Mouse (Mus musculus): ENCODE results near the gene Bank1. TPM values are rescaled to one million over a fixed set of nuclear protein-coding genes. Genes with fewer than 3 reads are reported as not detected.
"Not testable (repeated sequence)": the region's sequence is repeated elsewhere in the genome, so short reads cannot be mapped to it uniquely, and the experiment has no call there.

Bank1 gene
- polyA plus RNA-seq, 1 experiment, result 0.37 TPM

DNA sequence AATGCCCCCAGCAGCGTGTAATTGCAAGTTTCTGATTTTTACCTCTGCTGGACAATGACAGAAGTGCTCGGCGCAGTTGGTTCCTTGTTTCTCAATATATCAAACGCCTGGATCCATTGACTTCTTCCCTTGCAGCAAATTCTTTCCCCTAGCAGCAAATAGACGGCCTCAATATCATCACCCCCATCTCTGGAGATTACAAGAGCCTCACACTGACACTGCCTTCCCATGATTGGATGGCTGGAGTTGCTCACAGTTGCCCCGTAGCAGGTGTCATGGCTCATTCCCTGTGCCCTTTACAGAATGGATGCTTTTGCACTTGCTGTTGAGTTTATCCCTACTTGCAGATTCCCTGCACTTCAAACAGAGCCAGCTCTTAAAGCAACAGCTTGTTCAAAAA lies 3.3 kb upstream of the Bank1 start:
- no peaks in the 10 kb centered on the region for H3K36me3 ChIP-seq (replicated peaks; ENCODE audit: low read length)
- H3K4me3 ChIP-seq (replicated peaks), result no peak overlapping the region
- H3K9me3 ChIP-seq, result no peaks in the 10 kb centered on the region
- TF ChIP-seq GATA1 (IDR thresholded peaks at IDR 0.05; ENCODE audit: borderline replicate concordance, low read length) (no peak), FLI1 (IDR thresholded peaks at IDR 0.05; ENCODE audit: low read length) (no peak)
- H3K4me1 ChIP-seq, result peaks cover 12% of the 10 kb centered on the region
- no peaks in the 10 kb centered on the region for H3K27me3 ChIP-seq (replicated peaks)

DNA sequence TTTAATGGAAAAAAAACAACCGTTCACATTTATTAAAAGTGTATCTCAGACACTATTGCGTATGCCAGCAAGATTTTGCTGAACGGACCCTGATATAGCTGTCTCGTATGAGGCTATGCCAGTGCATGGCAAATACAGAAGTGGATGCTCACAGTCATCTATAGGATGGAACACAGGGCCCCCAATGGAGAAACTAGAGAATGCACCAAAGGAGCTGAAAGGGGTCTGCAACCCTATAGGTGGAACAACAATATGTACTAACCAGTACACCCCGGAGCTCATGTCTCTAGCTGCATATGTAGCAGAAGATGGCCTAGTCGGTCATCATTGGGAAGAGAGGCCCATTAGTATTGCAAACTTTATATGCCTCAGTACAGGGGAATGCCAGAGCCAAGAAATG lies 1.1 kb downstream of the Bank1 start:
- H3K9me3 ChIP-seq; H3K4me3 ChIP-seq (replicated peaks); H3K27me3 ChIP-seq (replicated peaks); H3K36me3 ChIP-seq (replicated peaks; ENCODE audit: low read length): not testable (repeated sequence)
- H3K4me1 ChIP-seq, result peaks cover 35% of the 10 kb centered on the region

DNA sequence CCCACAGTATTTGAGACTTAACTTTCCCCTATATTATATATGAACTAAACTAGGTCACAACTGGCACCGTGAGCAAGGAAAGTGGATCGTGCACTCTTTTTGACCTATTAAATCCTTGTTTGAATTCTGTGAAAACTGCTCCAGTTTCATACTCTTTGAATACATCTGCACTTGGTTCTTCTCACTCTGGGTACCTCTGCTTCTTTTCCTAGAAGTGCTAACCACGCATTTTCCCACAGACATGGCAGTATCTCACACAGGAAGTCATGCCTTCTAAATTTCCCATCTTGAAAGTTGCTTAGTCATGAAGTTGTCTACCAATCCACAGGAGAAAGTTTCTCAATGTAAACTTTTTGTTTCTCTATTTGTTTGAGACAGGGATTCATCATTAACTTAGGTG lies 3.9 kb downstream of the Bank1 start:
- no peaks in the 10 kb centered on the region for H3K9me3 ChIP-seq

DNA sequence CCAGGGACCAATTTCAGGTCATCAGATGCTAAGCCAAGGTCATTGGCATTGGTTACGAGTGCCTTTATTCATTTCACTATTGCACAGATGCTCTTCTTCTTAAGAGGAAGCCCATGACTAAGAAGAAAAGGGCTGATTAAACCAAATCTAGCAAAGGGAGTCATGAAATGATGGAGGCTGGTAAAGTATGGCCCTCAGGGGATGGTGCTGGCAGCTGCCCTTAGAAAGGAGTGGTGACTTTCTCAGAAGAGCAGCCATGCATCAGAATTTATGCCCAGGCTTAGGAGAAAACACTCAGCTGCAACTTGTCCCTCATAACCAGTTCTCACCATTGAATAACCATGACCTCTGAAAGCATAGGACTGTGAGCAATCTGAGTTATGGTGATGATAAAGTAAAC lies 17.4 kb downstream of the Bank1 start:
- Histone ChIP-seq H3K36me3 (replicated peaks; ENCODE audit: low read length) (no peaks in the 10 kb centered on the region), H3K4me3 (replicated peaks) (no peak overlapping the region), H3K27me3 (replicated peaks) (no peaks in the 10 kb centered on the region), H3K4me1 (peaks cover 7% of the 10 kb centered on the region; the same call in 1 of the 2 replicates), H3K9me3 (no peaks in the 10 kb centered on the region)
- no peak for TF ChIP-seq GATA1 (IDR thresholded peaks at IDR 0.05; ENCODE audit: borderline replicate concordance, low read length)
- no peak for TF ChIP-seq FLI1 (IDR thresholded peaks at IDR 0.05; ENCODE audit: low read length)

More for the DNA sequence above, 3.9 kb downstream of the Bank1 start:
- Histone ChIP-seq H3K4me3 (replicated peaks) (peak overlapping the region; percentile 59), H3K36me3 (replicated peaks; ENCODE audit: low read length) (no peaks in the 10 kb centered on the region), H3K27me3 (replicated peaks) (no peaks in the 10 kb centered on the region), H3K4me1 (peaks cover 35% of the 10 kb centered on the region)
- TF ChIP-seq FLI1 (IDR thresholded peaks at IDR 0.05; ENCODE audit: low read length) (no peak), GATA1 (IDR thresholded peaks at IDR 0.05; ENCODE audit: borderline replicate concordance, low read length) (no peak; the same call in 2 of the 3 replicates)

DNA sequence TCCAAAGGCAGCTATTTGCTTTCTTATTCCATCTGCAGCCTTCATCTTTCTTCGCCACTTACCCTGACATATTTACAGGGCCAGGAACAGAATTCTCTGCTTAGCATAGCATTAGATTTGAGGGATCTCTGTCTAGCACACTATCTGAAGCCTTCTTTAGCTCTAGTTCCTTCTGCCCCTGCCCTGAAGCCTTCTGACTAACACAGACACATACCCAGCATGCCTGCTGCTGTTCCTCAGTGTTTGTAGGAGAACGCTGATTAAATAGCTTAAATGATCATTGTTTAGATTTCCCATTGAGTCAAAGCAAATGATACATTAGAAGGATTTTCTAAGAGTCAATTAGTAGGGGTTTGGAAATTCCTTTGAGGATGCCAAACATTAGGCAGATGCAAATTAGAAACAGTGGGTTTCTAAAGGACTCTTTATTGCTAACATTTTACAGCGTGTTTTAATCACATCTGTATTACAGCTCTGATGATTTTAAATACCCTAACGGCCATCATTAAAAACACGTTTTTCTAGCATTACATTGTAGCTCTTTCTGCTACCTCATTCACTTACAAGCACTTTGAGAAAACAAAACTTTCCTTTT lies 19.2 kb downstream of the Bank1 start:
- TF ChIP-seq FLI1 (IDR thresholded peaks at IDR 0.05; ENCODE audit: low read length), result no peak
- TF ChIP-seq GATA1 (IDR thresholded peaks at IDR 0.05; ENCODE audit: borderline replicate concordance, low read length), result no peak
- H3K27me3 ChIP-seq (replicated peaks), result no peaks in the 10 kb centered on the region
- H3K36me3 ChIP-seq (replicated peaks; ENCODE audit: low read length), result no peaks in the 10 kb centered on the region
- peaks cover 7% of the 10 kb centered on the region; the same call in 1 of the 2 replicates for H3K4me1 ChIP-seq
- no peak overlapping the region for H3K4me3 ChIP-seq (replicated peaks)
- H3K9me3 ChIP-seq, result no peaks in the 10 kb centered on the region

DNA sequence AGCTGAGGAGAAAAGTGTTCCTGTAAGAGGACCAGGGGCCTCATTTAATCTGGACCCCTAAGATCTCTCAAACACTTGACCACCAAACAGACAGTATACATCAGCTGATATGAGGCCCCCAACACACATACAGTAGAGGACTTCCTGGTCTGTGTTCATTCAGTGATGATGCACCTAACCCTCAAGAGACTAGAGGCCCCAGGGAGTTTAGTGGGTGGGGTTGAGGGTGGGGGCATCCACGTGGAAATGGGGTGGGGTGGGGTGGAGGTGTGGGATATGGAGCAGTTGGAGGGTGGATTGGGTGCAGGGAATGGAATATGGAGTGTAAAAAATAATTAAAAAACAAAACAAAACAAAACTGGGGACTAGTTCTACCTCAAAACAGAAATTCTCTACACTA lies 23.3 kb downstream of the Bank1 start:
- TF ChIP-seq FLI1 (IDR thresholded peaks at IDR 0.05; ENCODE audit: low read length), result no peak
- TF ChIP-seq GATA1 (IDR thresholded peaks at IDR 0.05; ENCODE audit: borderline replicate concordance, low read length), result no peak
- Histone ChIP-seq H3K9me3 (no peaks in the 10 kb centered on the region), H3K4me1 (peaks cover 4% of the 10 kb centered on the region; the same call in 1 of the 2 replicates), H3K4me3 (replicated peaks) (no peak overlapping the region), H3K36me3 (replicated peaks; ENCODE audit: low read length) (no peaks in the 10 kb centered on the region), H3K27me3 (replicated peaks) (no peaks in the 10 kb centered on the region)

DNA sequence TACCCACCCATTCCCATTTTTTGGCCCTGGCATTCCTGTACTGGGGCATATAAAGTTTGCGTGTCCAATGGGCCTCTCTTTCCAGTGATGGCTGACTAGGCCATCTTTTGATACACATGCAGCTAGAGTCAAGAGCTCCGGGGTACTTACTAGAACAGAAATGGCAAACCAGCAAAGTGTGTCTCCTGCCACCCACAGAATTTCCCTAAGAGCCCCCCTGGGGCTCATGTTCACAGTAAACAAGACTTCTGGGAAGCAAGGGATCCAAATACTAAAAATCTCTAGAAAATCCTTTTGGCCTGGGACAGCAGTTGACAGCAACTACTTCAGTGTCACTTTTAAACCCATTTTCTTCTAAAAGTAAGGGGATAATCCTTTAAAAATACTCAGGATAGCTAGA lies 25.1 kb downstream of the Bank1 start:
- not testable (repeated sequence) for H3K9me3 ChIP-seq; H3K27me3 ChIP-seq (replicated peaks); H3K4me1 ChIP-seq; H3K4me3 ChIP-seq (replicated peaks); H3K36me3 ChIP-seq (replicated peaks; ENCODE audit: low read length)

DNA sequence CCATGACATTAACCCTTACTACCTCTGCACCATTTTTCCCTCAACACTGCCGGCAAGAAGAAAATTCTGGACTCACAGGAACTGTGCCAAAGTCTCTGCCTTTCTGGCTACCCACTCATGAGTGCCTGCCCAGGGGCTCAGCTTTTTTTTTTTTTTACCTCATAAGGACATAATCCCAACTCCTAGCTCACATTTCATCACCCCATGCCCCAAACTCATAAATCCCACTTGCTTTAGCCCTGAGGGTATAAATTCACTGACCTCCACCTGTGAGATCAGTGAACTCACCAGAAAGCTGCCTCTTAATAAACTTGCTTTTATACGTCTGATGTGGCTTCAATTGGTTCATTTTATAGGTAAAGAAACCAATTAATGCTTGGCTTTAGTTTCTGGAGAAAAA lies 28.5 kb downstream of the Bank1 start:
- TF ChIP-seq GATA1 (IDR thresholded peaks at IDR 0.05; ENCODE audit: borderline replicate concordance, low read length) (no peak), FLI1 (IDR thresholded peaks at IDR 0.05; ENCODE audit: low read length) (no peak)
- no peaks in the 10 kb centered on the region for H3K36me3 ChIP-seq (replicated peaks; ENCODE audit: low read length)
- H3K4me1 ChIP-seq, result peaks cover 24% of the 10 kb centered on the region
- no peaks in the 10 kb centered on the region for H3K27me3 ChIP-seq (replicated peaks)
- no peaks in the 10 kb centered on the region for H3K9me3 ChIP-seq
- H3K4me3 ChIP-seq (replicated peaks), result no peak overlapping the region

DNA sequence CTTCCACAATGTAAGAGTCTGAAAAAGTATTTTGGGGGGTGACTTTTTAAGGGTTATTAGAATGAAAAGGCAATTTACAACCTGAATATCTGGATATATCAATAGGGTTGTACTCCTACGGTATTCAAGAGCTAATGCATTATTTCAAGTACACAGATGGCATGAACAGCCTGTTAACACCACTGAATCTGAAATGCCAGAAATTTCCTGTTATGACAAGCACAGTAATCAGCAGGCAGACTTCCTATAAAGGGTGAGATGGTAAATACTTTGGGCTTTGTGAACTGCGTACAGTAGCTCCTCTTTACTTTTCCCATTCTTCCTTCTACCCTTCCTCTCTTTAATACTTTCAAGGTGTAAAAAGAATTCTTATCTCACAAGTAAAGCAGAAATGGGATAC lies 30.6 kb downstream of the Bank1 start:
- TF ChIP-seq FLI1 (IDR thresholded peaks at IDR 0.05; ENCODE audit: low read length) (no peak), GATA1 (IDR thresholded peaks at IDR 0.05; ENCODE audit: borderline replicate concordance, low read length) (no peak)
- peaks cover 24% of the 10 kb centered on the region for H3K4me1 ChIP-seq
- peak overlapping the region; percentile 38 for H3K4me3 ChIP-seq (replicated peaks)
- no peaks in the 10 kb centered on the region for H3K36me3 ChIP-seq (replicated peaks; ENCODE audit: low read length)
- no peaks in the 10 kb centered on the region for H3K27me3 ChIP-seq (replicated peaks)
- H3K9me3 ChIP-seq, result no peaks in the 10 kb centered on the region

DNA sequence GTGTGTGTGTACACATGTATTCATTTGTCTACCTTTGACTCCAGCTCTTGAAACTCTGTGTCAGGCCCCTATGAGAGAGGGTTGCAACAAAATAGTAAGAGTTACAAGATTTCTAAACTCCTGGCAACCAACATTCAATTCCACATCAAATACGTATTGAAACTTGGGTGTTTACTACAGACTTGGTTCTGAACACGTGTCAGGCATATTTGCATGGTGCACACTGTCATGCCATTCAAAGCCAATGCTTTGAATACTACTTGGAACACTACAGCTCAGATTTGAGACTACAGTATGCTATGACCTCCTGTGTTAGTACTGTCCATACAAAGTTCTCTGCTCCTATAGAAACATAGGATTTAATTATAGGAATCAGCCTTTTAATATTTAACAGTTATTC lies 38.0 kb downstream of the Bank1 start:
- Histone ChIP-seq H3K4me3 (replicated peaks) (no peak overlapping the region), H3K36me3 (replicated peaks; ENCODE audit: low read length) (no peaks in the 10 kb centered on the region), H3K9me3 (no peaks in the 10 kb centered on the region), H3K4me1 (no peaks in the 10 kb centered on the region; the same call in 1 of the 2 replicates), H3K27me3 (replicated peaks) (no peaks in the 10 kb centered on the region)
- no peak for TF ChIP-seq GATA1 (IDR thresholded peaks at IDR 0.05; ENCODE audit: borderline replicate concordance, low read length)
- no peak for TF ChIP-seq FLI1 (IDR thresholded peaks at IDR 0.05; ENCODE audit: low read length)

DNA sequence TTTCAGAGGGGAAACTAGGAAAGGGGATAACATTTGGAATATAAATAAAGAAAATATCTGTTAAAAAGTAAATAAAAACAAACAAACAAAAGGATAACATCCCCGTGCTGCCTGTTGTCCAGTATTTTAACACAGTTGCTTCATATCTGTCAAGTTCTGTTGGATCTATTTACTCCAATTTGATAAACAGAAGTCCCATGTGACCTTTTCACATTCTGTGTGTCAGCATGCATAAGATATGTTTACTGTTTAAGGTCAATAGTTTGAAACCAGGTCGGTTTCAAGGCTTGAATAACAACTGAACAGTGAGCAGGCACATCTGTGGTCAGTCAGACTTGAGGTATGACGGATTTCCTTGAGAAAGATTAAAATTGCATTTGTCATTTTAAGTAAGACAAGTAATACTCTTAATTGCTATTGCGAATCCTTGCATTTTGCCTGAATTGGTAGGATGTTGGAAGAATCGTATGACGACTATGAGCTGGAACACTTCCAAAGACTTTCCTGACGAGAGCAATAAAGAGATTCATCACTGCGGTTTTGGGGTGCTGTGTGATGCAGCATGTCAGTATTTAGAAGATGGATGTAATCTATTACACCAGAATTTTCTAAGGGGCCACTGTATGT lies 60.8 kb downstream of the Bank1 start:
- H3K27me3 ChIP-seq (replicated peaks), result no peaks in the 10 kb centered on the region
- H3K36me3 ChIP-seq (replicated peaks; ENCODE audit: low read length), result no peaks in the 10 kb centered on the region
- H3K4me1 ChIP-seq, result no peaks in the 10 kb centered on the region
- TF ChIP-seq GATA1 (IDR thresholded peaks at IDR 0.05; ENCODE audit: borderline replicate concordance, low read length) (no peak), FLI1 (IDR thresholded peaks at IDR 0.05; ENCODE audit: low read length) (no peak)
- no peaks in the 10 kb centered on the region for H3K9me3 ChIP-seq
- H3K4me3 ChIP-seq (replicated peaks), result no peak overlapping the region
